Mouse (Mus musculus) brain, embryonic 14.5 days (tissue): ENCODE results near the gene Zswim7. TPM values are rescaled to one million over a fixed set of nuclear protein-coding genes. Genes with fewer than 3 reads are reported as not detected.
A peak's percentile ranks its signal among the peaks of the same experiment; 100 is the strongest.
"Not testable (repeated sequence)": the region's sequence is repeated elsewhere in the genome, so short reads cannot be mapped to it uniquely, and the experiment has no call there.

Source experiments
- DNase-seq: peaks from one replicate; pipeline ENCODE4 v3.0.0-alpha.2; 2011; ENCODE audit warnings: low read depth
- CTCF ChIP-seq: fragments of 200-500 bp; IDR thresholded peaks from 2 replicates; pipeline ENCODE4 v1.5.1; 2012; ENCODE audit warnings: inconsistent platforms, mild to moderate bottlenecking, moderate library complexity, borderline replicate concordance; ENCODE audit not compliant: insufficient read depth, insufficient read length; ENCODE audit errors: extremely low read depth
- POLR2A ChIP-seq: fragments of 200-500 bp; IDR thresholded peaks from 2 replicates; pipeline ENCODE4 v1.6.1; 2012; ENCODE audit warnings: mild to moderate bottlenecking, inconsistent platforms, borderline replicate concordance; ENCODE audit not compliant: poor library complexity, insufficient read depth, insufficient read length, severe bottlenecking; ENCODE audit errors: extremely low read depth
- polyA plus RNA-seq: library from polyadenylated mRNA; depleted of rRNA; stranded (reverse); fragments of >200 nt; gene quantifications from 2 replicates; pipeline ENCODE4 v1.2.3, GENCODE M21; 2012; rRNA removed

The Zswim7 gene
- polyA plus RNA-seq = 9.6 and 12.0 TPM in 2 replicates

GRCm38 (mm10) chr11:62280675-62281600 lies at the start of gene Zswim7, which contains the start of gene Ttc19:
Gene Zswim7, minus strand, starts transcription at chr11:62281375.
Gene Ttc19, plus strand, starts transcription at chr11:62281473.
- DNase-seq = peak; percentile 97
- TF ChIP-seq POLR2A (no peak; the same call in none of the 2 replicates), CTCF (peak; percentile 77; the same call in 1 of the 2 replicates)

- TF ChIP-seq CTCF (no peak), POLR2A (no peak)
- no peak for DNase-seq
Observed at GRCm38 (mm10) chr11:62323659-62324058, 42.5 kb upstream of the Zswim7 start.

GRCm38 (mm10) chr11:62320097-62320496 lies 38.9 kb upstream of the Zswim7 start:
- TF ChIP-seq CTCF (no peak), POLR2A (no peak)
- no peak for DNase-seq

GRCm38 (mm10) chr11:62317746-62318145 lies 36.6 kb upstream of the Zswim7 start:
- no peak for DNase-seq
- TF ChIP-seq POLR2A = no peak
- no peak for TF ChIP-seq CTCF

GRCm38 (mm10) chr11:62314984-62315383 lies 33.8 kb upstream of the Zswim7 start:
- TF ChIP-seq CTCF = no peak
- TF ChIP-seq POLR2A = no peak
- no peak for DNase-seq

GRCm38 (mm10) chr11:62309296-62309695 lies 28.1 kb upstream of the Zswim7 start:
- TF ChIP-seq POLR2A = no peak
- no peak for DNase-seq

- TF ChIP-seq POLR2A (no peak), CTCF (no peak)
- no peak for DNase-seq
Observed at GRCm38 (mm10) chr11:62305866-62306265, 24.7 kb upstream of the Zswim7 start.

GRCm38 (mm10) chr11:62298883-62299282 lies 17.7 kb upstream of the Zswim7 start:
- TF ChIP-seq POLR2A = no peak
- TF ChIP-seq CTCF = no peak
- no peak for DNase-seq

GRCm38 (mm10) chr11:62294121-62294520 lies 12.9 kb upstream of the Zswim7 start:
- no peak for TF ChIP-seq CTCF
- no peak for TF ChIP-seq POLR2A
- DNase-seq = no peak

- TF ChIP-seq CTCF (no peak), POLR2A (no peak)
- DNase-seq = no peak
Observed at GRCm38 (mm10) chr11:62287700-62288099, 6.5 kb upstream of the Zswim7 start.

- TF ChIP-seq POLR2A (no peak), CTCF (no peak)
- no peak for DNase-seq
Observed at GRCm38 (mm10) chr11:62285020-62285419, 3.8 kb upstream of the Zswim7 start.

- DNase-seq = not testable (repeated sequence)
Observed at GRCm38 (mm10) chr11:62284020-62284419, 2.8 kb upstream of the Zswim7 start.

- DNase-seq = peak; percentile 57
- TF ChIP-seq CTCF (no peak), POLR2A (no peak)
Observed at GRCm38 (mm10) chr11:62281601-62281997, 424 bp upstream of the Zswim7 start.

- DNase-seq = peak; percentile 51
- TF ChIP-seq POLR2A (no peak), CTCF (peak; percentile 75)
Observed at GRCm38 (mm10) chr11:62278027-62278426, 3.1 kb downstream of the Zswim7 start.

GRCm38 (mm10) chr11:62277086-62277485 lies 4.1 kb downstream of the Zswim7 start:
- TF ChIP-seq CTCF (no peak), POLR2A (no peak)
- no peak for DNase-seq

- no peak for TF ChIP-seq POLR2A
- TF ChIP-seq CTCF = no peak
- no peak for DNase-seq
Observed at GRCm38 (mm10) chr11:62270851-62271250, 10.3 kb downstream of the Zswim7 start.
